Mouse (Mus musculus): ENCODE measurements at regions not wholly inside any gene's neighbourhood (a gene's known extent, or its start where the extent isn't known, plus 50 kb on each side); places are given as distances from the start of the nearest gene placed in this dataset.

DNA sequence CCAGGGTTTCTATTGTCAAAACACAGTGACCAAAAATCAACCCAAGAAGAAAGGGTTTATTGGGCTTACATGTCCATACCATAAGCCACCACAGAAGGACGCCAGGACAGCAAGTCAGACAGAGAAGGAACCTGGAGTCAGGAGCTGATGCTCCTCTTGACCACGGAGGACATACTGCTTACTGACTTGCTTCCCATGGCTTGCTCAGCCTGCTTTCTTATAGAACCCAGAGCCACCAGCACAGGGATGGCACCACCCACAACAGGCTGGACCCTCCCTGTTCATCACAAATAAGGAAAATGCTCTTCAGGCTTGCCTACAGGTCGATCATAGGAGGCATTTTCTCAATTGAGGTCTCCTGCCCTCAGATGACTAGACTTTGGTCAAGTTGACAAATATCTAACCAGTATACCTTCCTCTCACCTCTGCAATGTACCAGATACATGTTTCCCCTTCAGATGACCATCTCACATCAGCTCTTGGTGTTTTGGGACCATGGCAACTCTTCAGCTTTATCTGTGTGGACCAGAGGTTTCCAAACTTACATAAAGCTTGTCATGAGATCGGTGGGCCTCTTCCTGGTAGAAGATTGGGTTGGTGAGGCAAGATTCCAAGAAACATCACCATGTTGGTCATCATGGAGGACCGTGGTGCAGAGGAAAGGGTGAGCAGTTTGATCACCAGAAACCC lies 61.2 kb upstream of the Ahctf1 start:
- no peaks in the 10 kb centered on the region for H3K79me2 ChIP-seq (ENCODE audit: control insufficient read depth, insufficient read depth, low read length, poor library complexity)
- H3K9me3 ChIP-seq (replicated peaks; ENCODE audit: insufficient read depth, low read length), result no peaks in the 10 kb centered on the region
- no peak overlapping the region for H3K9ac ChIP-seq (ENCODE audit: control insufficient read depth, low read depth, low read length, poor library complexity, severe bottlenecking)
- TF ChIP-seq NELFE (IDR thresholded peaks at IDR 0.05; ENCODE audit: low read depth, low read length) (no peak), MAFK (IDR thresholded peaks at IDR 0.05; ENCODE audit: borderline replicate concordance, low read depth, low read length) (no peak), TCF12 (IDR thresholded peaks at IDR 0.05; ENCODE audit: low read depth, low read length) (no peak), RAD21 (IDR thresholded peaks at IDR 0.05; ENCODE audit: low read depth, low read length) (no peak), SMC3 (IDR thresholded peaks at IDR 0.05; ENCODE audit: low read depth, low read length) (no peak), ZKSCAN1 (IDR thresholded peaks at IDR 0.05; ENCODE audit: low read depth, low read length) (no peak), ZC3H11A (IDR thresholded peaks at IDR 0.05; ENCODE audit: low read depth, low read length) (no peak), MAX (IDR thresholded peaks at IDR 0.05; ENCODE audit: low read length) (no peak), ZMIZ1 (IDR thresholded peaks at IDR 0.05; ENCODE audit: low read depth, low read length) (no peak), CTCF (IDR thresholded peaks at IDR 0.05 in 2 of 3, conservative IDR thresholded peaks at IDR 0.05 in 1 of 3; ENCODE audit: control insufficient read depth in 1 of 3, insufficient read depth in 1 of 3, low read depth in 2 of 3, low read length in 3 of 3, poor library complexity in 1 of 3, severe bottlenecking in 1 of 3) (no peak), EP300 (IDR thresholded peaks at IDR 0.05; ENCODE audit: low read depth in 1 of 2, low read length in 2 of 2) (no peak), RCOR1 (IDR thresholded peaks at IDR 0.05; ENCODE audit: low read depth, low read length) (no peak), TBP (IDR thresholded peaks at IDR 0.05; ENCODE audit: low read depth, low read length) (no peak)
- no peak overlapping the region for H3K27ac ChIP-seq (ENCODE audit: control insufficient read depth, low read depth, low read length)
- no peak for DNase-seq (ENCODE audit: low read depth, low spot score)
- H3K4me3 ChIP-seq (ENCODE audit: control insufficient read depth in 1 of 2, insufficient read depth in 1 of 2, low read depth in 2 of 2, low read length in 2 of 2), result no peak overlapping the region
- H3K4me1 ChIP-seq (ENCODE audit: control insufficient read depth in 1 of 2, insufficient read depth in 2 of 2, low read length in 2 of 2), result no peaks in the 10 kb centered on the region
- H3K36me3 ChIP-seq (ENCODE audit: control insufficient read depth in 1 of 2, insufficient read depth in 2 of 2, low read length in 2 of 2), result no peaks in the 10 kb centered on the region
- H3K27me3 ChIP-seq (ENCODE audit: control insufficient read depth in 1 of 2, insufficient read depth in 2 of 2, low read length in 2 of 2), result no peaks in the 10 kb centered on the region

DNA sequence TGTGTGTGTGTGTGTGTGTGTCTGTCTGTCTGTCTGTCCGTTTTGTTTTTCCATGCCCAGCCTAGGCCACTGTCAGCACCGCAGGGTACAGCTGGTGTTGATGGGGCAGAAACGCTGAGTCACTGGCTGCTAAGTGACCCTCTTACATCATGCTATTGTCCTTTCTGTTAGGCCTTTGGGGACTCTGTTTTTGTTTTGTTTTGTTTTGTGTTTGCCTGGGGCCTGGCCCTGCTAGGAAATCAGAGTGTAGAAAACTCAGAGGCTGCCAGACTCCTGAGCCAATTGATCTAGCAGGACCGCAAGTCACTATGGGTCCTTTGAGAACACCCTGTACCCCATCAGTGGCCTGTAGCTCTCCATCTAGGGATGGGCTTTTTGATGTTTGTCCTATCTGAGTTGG lies 59.9 kb upstream of the Ahctf1 start:
- no peaks in the 10 kb centered on the region for H3K79me2 ChIP-seq (ENCODE audit: control insufficient read depth, insufficient read depth, low read length, poor library complexity)
- no peaks in the 10 kb centered on the region for H3K9me3 ChIP-seq (replicated peaks; ENCODE audit: insufficient read depth, low read length)
- H3K27ac ChIP-seq (ENCODE audit: control insufficient read depth, low read depth, low read length), result no peak overlapping the region
- H3K27me3 ChIP-seq (ENCODE audit: control insufficient read depth in 1 of 2, insufficient read depth in 2 of 2, low read length in 2 of 2), result no peaks in the 10 kb centered on the region
- TF ChIP-seq ZC3H11A (IDR thresholded peaks at IDR 0.05; ENCODE audit: low read depth, low read length), result no peak
- no peak for TF ChIP-seq BHLHE40 (IDR thresholded peaks at IDR 0.05; ENCODE audit: borderline replicate concordance, low read depth, low read length)
- no peak for TF ChIP-seq NRF1 (IDR thresholded peaks at IDR 0.05; ENCODE audit: insufficient read depth, low read depth, low read length, poor library complexity, severe bottlenecking)
- no peak for TF ChIP-seq GATA1 (IDR thresholded peaks at IDR 0.05; ENCODE audit: low read depth, low read length)
- TF ChIP-seq TAL1 (IDR thresholded peaks at IDR 0.05; ENCODE audit: low read length), result no peak
- TF ChIP-seq RCOR1 (IDR thresholded peaks at IDR 0.05; ENCODE audit: low read depth, low read length), result no peak
- no peak for TF ChIP-seq HCFC1 (IDR thresholded peaks at IDR 0.05; ENCODE audit: low read depth, low read length)
- no peak for TF ChIP-seq MAZ (IDR thresholded peaks at IDR 0.05; ENCODE audit: low read depth, low read length)
- no peak for TF ChIP-seq JUND (IDR thresholded peaks at IDR 0.05; ENCODE audit: low read depth, low read length)
- TF ChIP-seq TBP (IDR thresholded peaks at IDR 0.05; ENCODE audit: low read depth, low read length), result no peak
- no peak for TF ChIP-seq USF1 (IDR thresholded peaks at IDR 0.05; ENCODE audit: low read depth, low read length)
- TF ChIP-seq ZMIZ1 (IDR thresholded peaks at IDR 0.05; ENCODE audit: low read depth, low read length), result no peak
- no peak for TF ChIP-seq POLR2A (IDR thresholded peaks at IDR 0.05; ENCODE audit: control insufficient read depth in 1 of 2, insufficient read depth in 1 of 2, low read depth in 1 of 2, low read length in 2 of 2, poor library complexity in 1 of 2)
- no peak for TF ChIP-seq UBTF (IDR thresholded peaks at IDR 0.05; ENCODE audit: borderline replicate concordance, insufficient read depth, low read depth, low read length)
- no peak for TF ChIP-seq TCF12 (IDR thresholded peaks at IDR 0.05; ENCODE audit: low read depth, low read length)
- TF ChIP-seq KAT2A (conservative IDR thresholded peaks at IDR 0.05; ENCODE audit: low read depth, low read length), result no peak
- TF ChIP-seq POLR2AphosphoS2 (IDR thresholded peaks at IDR 0.05; ENCODE audit: low read length), result no peak
- no peak for TF ChIP-seq EP300 (IDR thresholded peaks at IDR 0.05; ENCODE audit: low read depth in 1 of 2, low read length in 2 of 2)
- no peak for TF ChIP-seq MXI1 (IDR thresholded peaks at IDR 0.05; ENCODE audit: low read depth, low read length)
- no peak for TF ChIP-seq MYC (IDR thresholded peaks at IDR 0.05; ENCODE audit: low read depth, low read length)
- H3K4me1 ChIP-seq (ENCODE audit: control insufficient read depth in 1 of 2, insufficient read depth in 2 of 2, low read length in 2 of 2), result peaks cover 0 to 3% of the 10 kb centered on the region in 2 experiments; a peak in 2 of 4 replicates
- no peak overlapping the region for H3K4me3 ChIP-seq (ENCODE audit: control insufficient read depth in 1 of 2, insufficient read depth in 1 of 2, low read depth in 2 of 2, low read length in 2 of 2)
- DNase-seq (ENCODE audit: low read depth, low spot score), result no peak
- no peak overlapping the region for H3K9ac ChIP-seq (ENCODE audit: control insufficient read depth, low read depth, low read length, poor library complexity, severe bottlenecking)
- peaks cover 0 to 3% of the 10 kb centered on the region in 2 experiments; a peak in 2 of 4 replicates for H3K36me3 ChIP-seq (ENCODE audit: control insufficient read depth in 1 of 2, insufficient read depth in 2 of 2, low read length in 2 of 2)

Data from MEL (cell line).